Mouse (Mus musculus) heart, adult 11 months (tissue): ENCODE results near the gene Cst3.

ENCODE experiments used
- DNase-seq: peaks from one replicate; pipeline ENCODE4 v3.0.0; 2022

The Cst3 gene

DNA sequence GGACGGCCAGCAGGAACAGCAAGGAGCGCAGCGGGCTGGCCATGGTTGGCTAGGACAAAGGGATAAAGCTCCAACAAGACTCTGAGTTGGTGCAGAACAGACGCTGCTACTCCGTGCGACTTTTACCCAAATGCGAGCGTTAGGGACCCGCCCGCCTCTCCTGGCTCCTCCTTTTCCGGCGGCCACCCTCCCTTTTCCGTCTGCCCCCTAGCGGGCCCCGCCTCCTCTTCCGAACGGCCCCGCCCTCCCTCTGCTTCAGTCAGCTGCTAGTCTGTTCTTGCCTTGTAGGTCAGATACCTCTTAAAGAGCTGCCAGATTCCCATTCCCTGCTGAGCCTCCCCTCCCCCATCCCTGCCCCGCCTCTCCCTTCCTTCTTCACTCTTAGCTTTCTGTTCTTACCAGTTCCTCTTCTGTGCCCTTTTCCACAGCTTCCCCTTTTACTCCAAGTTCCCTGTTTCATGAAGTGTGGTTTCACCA is at the start of gene Cst3:
Gene Cst3, minus strand, starts transcription at position 358 of the 477 bp plus-strand sequence.
- peak; percentile 100 for DNase-seq

DNA sequence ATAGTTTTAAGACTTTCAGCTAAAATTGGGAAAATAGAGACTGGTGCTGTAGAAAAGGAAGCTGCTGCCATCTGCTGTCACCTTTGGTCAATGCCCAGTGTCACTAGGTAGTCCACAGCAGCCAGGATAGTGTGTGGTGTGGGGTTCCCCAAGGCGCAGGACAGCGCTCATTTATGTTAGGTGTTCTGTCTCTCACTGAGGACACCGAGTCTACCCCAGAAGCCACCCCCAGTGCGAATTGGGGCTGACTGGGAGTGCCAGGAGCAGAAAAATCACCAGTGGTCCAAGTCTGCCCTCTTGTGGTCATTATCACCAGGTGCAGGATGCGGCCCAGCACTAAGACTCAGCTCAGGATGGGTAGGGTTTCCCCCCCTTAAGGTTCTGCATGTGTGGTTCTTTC is 26.8 kb upstream of the Cst3 start:
- peak; percentile 96 for DNase-seq

DNA sequence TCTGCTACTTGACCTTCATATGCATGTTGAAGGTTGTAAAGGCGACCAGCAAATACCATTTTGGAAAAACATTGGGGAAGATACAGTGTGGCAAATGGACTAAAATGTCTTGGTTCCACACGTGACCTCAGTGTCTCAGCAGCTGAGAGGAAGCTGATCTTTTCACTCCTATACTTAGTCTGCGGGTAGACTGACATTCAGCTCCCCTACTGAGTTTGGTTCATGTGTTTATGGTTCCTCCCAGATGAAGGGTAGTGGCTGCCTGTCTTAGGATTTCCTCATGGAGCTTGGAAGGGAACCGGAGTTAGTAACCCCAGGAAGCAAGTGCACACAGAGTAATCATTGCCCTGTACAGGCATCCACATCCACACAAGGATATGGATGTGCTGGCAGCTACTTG is 24.8 kb upstream of the Cst3 start:
- peak; percentile 88 for DNase-seq

DNA sequence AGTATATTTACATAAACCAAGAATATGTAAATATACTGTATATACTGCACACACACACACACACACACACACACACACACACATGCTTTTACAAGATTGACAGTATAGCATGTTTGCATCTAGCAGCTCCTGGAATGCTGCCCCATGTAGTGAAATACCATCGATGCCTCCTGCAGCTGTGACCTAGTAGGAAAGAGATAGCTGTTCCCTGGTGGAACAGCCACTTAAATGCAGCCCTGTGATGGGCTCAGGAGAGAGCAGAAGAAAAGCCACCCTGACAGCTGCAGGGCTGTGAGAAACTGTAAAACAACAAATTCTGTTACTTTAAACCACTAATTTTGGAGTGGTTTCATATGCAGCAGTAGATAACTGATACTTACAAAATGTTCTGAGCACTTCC is 20.7 kb upstream of the Cst3 start:
- peak; percentile 48 for DNase-seq

DNA sequence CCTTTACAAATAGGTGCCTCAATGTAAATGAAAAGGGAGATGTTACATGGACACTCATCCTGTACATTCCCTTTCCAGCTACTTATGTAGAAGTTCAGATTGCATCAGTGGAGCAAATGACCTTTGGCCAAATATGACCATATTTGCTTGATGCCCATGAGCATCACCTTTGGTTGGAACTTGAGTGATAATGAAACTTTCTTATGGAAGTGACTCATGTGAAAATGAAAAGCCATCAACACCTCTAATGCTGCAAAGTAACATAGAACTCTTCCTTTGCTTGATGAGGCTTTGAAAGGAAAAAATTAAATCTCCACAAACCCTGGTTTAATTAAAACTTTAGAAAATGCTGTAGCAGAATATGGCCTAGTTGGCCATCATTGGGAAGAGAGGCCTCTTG is 17.6 kb upstream of the Cst3 start:
- no peak for DNase-seq

DNA sequence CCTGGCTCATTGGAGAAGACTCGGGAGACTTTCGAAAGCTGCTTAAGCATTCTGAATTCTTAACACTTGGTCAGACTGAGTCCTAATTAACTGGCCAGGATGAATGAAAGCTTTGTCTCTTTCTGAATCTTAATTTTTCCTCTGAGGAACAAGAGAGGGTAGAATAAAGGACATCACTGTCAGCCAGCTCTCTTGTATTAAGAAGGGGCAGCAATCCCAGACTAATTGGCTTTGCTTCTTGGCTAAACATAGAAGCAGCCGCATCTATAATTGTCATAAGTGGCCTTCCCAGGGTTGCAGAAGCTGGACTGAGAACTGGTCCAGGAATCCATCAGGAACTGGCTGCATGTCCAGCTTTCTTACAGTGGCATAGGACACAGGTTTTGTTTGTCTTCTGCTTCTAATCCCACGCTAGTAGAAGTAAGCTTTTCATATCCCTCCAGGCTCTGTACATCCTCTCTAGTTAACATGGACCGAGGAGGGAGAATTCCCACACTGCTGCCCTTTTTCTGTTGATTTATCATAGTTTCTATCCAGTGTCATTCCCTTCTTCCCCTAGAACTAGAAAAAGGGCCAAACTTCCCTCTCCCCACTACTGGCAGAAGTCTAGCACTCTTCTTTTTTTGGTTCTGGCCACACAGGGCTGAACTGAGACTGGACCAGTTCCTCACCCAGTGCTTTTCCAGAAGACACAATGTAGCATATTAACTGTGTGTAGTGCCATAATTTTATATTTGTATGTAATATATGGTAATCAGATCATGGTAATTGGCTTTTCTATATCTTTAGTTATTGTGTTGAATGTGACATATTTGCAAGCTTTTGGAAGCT is 14.7 kb upstream of the Cst3 start:
- DNase-seq: peak; percentile 95

DNA sequence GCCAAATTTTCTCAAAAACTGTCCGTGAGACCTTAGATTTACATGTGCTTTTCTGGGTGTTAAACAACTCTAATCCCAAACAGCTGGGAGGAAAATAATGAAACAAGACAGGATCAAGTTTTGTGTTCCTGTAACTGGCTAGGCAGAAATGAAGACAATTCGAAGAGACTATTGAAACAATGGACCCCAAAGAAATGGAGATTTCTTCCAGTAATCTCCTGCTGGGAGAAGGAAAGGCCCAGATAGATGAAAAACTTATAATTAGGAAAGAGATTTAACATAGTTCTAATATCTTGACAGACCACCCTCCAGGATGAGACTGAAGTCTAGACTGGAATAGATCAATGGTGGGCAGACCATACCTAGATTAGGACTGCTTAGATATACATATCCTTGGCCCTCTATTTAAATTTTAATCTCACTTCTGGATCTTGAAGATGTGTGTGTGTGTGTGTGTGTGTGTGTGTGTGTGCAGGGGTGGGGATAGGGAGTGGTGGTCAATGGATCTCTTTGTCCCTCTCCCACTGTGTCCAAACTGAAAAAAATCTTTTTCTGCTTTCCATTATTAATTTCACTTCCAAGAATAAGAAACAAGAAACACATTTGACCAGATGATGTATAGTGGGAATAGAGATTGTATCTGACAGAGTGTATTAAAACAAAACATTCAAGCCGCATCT is 14.0 kb upstream of the Cst3 start:
- no peak for DNase-seq

DNA sequence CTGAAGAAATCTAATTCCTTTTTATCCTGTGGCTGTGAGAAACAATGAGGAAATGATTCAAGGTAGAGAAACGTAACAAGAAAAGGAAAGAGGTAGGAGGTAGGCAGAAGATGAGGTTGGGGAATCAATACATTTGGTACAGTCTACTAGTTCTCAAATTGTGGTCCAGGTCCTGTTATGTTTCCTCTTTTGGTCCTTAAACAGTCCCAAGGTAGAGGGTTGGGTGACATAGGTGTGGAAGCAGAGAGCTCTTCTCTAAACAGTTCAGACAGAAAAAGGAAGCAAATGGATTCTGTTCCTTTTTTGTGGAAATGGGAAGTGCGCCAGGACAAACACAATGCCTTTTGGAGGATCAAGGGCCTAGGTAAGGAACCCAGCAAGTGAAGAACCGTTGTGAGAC is 13.4 kb upstream of the Cst3 start:
- DNase-seq: peak; percentile 86

DNA sequence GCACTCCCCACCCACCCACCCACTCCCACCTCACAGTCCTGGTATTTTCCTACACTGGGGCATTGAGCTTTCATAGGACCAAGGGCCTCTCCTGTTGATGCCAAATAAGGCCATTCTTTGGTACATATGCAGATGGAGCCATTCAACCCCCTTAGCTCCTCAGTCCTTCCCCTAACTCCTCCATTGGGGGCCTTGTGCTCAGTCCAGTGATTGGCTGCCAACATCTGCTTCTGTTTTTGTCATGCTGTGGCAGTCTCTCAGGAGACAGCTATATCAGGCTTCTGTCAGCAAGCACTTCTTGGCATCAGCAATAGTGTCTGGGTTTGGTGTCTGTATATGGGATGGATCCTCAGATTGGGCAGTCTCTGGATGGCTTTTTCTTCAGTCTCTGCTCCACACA is 9.2 kb upstream of the Cst3 start:
- DNase-seq: peak; percentile 93

DNA sequence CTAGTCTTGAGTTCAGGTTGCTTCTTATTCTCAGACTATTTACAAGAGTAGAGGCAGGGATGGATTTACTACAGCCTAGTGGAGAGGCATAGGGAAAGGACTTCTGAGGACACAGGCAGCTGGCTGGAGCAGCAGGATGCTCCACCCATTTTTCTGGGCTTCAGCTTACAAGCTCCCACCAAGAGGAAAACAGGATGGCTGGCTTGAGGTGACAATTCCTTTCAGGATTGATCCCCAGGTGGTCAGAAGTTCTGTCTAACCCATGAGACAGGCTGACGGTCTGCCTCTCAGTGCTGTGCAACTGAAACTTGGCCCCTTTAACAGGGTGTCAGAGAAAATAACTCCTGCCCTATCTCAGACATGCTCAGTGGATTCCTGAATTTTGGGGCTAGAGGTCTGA is 3.7 kb upstream of the Cst3 start:
- DNase-seq: peak; percentile 98

DNA sequence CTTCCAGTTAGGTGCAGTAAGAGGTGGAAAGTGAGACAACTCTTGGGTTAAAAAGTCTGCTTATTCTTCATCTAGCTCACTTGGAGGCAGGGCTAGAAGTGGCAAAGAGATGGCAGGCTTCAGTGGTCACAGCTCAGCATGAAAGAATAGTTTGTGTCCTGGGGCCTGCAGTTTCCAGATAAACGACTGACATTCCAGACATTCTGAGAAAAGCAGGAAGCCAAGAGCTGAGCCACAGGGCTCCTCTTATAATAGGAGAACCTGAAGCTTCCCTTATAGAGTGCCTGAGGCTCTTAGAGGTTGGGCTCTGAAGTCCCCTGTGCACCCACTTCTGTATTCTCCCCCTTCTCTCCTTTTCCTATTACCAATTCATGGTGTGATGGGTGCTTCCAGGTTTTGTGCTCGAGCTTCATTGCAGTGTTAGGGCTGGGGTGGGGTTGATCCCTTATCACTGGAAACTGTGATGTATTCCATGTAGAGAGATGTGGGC is 3.2 kb upstream of the Cst3 start:
- peak; percentile 93 for DNase-seq

DNA sequence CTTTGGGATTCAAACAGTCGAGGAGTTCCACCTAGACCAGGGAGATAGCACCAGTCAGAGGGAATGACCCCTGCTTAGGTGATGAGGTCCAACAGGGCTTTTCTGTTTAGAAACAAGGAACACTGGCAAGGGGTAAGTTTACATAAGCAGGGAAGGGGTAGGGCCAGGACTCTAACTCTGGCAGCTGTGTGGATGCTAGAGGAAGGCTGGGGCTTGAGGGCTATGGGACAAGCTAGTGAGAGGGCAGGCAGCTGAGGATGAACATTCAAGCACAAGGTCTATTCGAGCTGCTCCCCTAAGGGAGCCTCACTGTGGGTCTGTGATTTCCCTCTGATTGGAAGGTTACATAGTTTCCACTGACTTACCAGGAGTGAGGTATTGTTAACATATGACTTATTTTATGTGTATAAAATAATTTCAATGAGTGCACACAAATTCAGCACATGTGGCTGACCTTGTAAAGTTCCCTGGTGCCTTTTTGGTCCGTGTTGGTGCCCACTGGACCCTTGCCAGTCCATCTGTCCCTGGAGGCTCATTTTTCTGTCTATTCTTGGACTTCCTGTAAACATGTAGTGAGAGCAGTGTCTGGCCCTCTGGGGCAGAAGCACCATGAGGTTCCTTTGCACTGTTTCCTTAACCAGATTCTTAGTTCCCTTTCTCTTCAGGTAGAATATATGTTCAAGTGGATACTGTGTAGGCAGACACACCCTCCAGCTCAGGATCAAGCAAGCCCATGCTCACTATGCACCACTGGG is 1.7 kb upstream of the Cst3 start:
- DNase-seq: peak; percentile 98

DNA sequence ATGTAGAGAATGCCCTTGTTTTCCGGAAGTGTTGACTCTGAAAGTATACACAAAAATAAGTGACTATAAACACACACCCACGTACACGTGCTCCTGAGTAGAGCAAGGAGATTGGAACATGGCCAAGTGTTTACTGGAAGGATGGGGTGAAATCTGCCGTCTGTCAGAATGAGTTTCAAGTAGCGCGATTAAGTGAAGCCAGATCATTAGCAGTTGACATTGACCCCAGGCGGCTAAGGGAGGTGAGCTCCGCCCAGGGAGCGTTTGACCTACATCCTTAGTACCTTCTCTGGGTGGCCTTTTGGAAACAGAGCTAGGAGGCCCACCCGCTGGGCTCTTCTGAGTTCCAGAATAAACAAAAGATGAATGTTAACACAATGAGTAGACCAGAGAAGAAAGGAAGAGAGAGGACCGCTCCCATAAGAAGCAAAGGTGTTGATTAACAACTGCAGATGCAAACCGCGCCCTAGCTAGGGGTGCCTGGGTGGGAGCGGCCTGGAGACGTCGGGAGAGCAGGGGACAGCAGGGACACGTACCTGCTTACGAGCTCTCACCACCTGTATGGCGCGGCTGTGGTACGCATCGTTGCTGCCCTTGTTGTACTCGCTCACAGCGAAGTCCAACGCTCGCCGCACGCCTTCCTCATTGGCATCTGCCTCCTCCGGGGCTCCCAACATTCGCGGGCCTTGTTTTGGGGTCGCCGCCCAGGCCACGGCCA is 716 bp downstream of the Cst3 start:
- DNase-seq: peak; percentile 94

DNA sequence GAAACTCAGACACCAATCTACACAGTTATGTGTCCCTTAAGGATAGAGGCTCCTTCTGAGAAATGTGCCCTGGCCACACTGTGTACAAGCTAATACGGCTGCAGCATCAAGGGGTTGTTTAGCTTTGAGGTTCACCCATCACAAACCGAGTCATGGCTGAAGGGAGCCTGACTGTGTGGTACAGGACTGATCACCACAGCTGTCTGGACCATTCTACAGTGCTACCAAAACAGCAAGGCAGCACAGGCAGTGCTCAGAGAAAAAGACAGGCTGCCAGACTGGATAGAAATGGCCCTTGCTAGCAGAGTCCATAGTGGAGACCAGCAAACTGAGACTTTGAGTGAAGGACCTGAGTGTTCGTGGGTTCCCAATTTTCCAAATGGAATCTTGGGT is 1.3 kb downstream of the Cst3 start:
- DNase-seq: peak; percentile 86

DNA sequence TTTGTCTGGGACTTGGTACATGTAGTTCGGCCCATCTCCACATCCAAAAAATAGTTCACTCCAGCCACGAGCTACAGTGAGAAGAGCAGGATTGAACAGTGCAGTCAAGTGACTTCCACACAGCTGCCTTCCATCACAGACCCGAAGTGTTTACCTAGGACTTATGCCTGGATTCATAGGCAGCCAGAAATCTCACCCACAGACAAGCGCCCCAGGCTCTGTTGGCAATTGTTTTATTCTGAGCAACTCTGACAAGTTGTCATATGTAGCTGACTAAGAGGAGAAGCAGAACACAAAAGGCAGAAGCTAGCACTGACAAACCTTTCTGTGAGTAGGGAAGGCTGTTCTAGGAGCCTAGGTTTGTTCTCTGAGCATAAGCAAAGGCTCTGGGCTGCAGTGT is 2.6 kb downstream of the Cst3 start:
- peak; percentile 94 for DNase-seq

DNA sequence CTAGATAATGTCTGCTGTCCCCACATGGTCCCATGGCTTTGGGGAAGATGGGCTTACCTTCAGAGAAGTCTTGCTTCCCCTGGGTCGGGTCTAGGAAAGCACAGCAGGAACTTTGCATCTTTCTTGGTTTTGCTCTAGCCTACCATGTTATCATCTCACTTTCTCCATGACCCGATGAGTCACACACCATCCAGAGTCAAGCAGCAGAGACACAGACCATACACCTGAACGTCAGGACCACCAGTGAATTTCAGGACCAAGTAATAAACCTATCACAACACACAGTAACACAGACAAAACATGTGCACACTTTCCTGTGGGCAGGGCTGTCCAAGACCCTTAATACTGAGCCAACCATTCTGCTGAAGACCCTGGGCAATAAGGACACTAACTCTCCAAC is 5.0 kb downstream of the Cst3 start:
- peak; percentile 82 for DNase-seq

DNA sequence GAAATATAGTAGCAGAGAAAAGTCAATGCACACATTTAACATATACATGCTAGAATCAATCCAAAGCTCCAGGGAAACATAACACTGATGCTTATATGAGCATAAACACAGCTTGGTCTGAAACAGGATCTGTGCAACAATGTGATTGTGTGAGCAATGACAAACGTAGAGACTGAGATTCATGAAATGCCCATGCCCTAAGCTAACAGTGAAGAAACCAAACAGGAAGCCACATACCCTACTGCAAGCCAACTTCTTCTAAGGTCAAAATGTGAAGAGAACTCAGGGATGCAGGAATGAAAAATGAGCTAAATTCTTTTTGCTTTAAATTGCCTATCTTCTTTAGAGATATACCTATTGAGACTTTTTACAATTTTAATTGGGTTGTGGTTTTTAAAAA is 6.5 kb downstream of the Cst3 start:
- DNase-seq: no peak

DNA sequence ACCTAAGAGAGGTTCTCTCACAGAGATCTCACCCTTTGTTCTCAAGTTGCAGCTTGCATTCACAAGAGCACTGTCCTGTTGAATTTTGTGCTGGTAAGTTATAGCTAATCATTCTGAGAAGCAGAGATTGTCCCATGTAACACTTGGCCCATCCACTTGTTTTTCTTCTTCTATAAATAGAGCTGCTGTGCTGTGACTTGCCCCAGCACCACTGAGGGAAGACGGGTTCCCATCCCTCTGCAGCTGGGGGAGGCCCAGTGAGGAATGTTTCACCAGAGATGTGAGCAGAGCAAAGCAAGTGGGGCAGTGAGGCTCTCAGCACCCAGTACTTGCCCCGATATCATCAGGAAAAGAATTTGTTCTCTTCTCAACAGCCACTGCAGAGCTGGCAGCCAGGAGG is 10.5 kb downstream of the Cst3 start, which contains the start of gene 9230104L09Rik:
Gene 9230104L09Rik, minus strand, starts transcription at position 73 of the 400 bp plus-strand sequence.
- peak; percentile 96 for DNase-seq

DNA sequence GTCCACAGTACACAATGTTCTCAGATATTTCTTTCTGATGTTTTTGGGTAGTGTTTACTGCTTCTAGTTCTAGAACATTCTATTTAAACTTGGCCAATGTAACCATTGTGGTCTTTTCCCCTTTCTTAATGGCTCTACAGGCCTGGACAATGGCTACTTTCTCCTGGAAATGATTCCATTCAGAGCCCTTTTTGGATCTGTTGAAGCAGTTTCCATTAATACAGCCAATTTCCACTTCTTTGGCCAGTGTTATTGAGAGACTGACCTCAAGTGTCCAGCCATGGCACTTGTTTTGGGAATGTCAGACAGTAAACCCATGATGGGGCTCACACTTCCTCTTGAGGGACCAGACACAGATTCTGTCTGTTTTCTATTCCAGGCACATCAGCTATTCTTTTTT is 13.8 kb downstream of the Cst3 start:
- DNase-seq: peak; percentile 94

DNA sequence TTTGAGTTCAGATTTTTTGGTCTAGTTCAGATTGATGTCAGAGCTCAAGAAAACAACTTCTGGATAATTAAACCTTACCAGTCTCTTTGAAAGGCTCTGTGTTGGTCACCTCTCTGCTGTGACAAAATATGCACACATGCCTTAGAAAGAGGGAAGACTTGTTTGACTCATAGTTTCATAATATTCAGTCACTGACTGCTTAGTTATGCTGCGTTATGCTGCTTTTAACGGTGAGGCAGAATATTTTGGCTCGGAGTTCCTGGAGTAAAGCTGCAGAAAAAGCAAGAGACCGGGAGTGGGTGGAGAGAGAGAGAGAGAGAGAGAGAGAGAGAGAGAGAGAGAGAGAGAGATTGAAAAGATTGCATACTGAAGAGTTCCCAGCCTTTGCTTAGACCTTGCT is 14.5 kb downstream of the Cst3 start:
- DNase-seq: peak; percentile 79

DNA sequence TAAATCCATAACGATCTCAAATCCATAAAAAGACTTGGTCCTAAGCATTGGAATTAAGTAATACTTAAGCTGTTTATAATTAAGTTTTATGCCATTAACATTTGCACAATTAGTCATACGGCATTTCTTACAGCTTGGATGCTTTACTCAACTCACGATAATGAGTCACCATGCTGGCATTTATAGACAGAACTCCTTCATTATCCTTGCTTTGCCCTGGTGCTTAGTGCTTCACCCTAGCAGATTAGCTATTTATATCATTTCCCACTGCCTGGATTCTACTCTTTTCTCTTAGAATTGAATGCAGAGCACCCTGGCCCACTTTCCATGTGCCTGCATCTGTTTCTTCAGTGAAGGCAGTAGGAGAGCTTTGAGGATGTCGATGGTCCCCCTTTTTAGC is 18.0 kb downstream of the Cst3 start:
- peak; percentile 83 for DNase-seq

DNA sequence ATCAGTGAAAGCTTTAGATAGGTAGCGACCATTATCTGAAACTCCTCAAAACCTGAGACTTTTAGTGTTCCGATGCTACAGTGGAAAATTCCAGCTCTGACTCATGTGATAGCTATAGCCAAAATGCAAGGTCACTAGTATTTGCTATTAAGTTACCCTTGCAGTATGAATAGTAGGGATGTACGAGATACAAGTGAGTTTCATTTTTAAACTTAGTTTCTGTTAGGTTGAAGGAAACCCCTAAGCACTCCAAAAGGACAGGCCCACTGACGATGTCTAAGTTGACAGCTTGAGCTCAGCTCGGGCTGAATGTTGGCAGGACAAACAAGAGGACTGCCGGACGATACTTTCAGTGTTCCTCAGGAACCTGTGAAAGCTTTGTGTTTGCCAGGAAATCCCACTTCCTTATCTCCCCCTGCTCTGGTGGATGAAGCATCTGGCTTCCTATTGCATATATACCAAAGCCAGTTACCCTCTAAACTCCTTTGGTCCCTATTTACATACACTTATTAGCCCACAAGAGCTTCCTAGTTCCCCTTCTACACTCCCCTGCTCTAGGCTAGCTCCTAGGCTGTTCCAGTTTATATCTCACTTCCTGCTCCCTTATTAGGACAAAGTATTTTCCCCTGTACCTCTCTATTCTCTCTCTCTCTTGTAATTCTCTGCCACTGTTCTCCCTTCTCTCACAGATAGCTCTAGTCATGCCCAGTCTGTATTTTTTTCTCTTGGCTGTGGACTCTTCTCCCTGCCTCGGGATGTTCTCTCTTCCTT is 18.7 kb downstream of the Cst3 start:
- peak; percentile 94 for DNase-seq
